ENCODE assay signal across 8 mouse cellular contexts in genomic region chr16:90831676-90832075, GRCm38 (mm10). TPM values are rescaled to one million over a fixed set of nuclear protein-coding genes. Genes with fewer than 3 reads are reported as not detected.
A peak's percentile ranks its signal among the peaks of the same experiment; 100 is the strongest.
DNase-seq lines count a peak whose midpoint lies in the region; ATAC-seq lines count a peak whose summit lies in the region.

No protein-coding gene starts in this region.

- no peak for ATAC-seq in intestine, embryonic 14.5 days (replicated peaks; ENCODE audit: low FRiP score, low TSS enrichment, low read depth)
- no peak for ATAC-seq in intestine, embryonic 16.5 days
- no peak for ATAC-seq in embryonic facial prominence, embryonic 11.5 days (replicated peaks; ENCODE audit: insufficient number of reproducible peaks, low FRiP score, low TSS enrichment, low read depth)
- no peak for ATAC-seq in hindbrain, embryonic 12.5 days (ENCODE audit: low FRiP score)
- no peak for ATAC-seq in midbrain, embryonic 12.5 days (ENCODE audit: low FRiP score, low read depth)

- H3K27ac ChIP-seq in intestine, embryonic 14.5 days (ENCODE audit: low read depth) = no peak overlapping the region
- no peak overlapping the region for H3K27ac ChIP-seq in intestine, embryonic 16.5 days (ENCODE audit: low read length)
- H3K27ac ChIP-seq in embryonic facial prominence, embryonic 11.5 days (replicated peaks; ENCODE audit: low read depth, low read length) = no peak overlapping the region
- no peak overlapping the region for H3K27ac ChIP-seq in hindbrain, embryonic 12.5 days
- no peak overlapping the region for H3K27ac ChIP-seq in midbrain, embryonic 12.5 days (replicated peaks)

- no peaks in the 10 kb centered on the region for H3K9me3 ChIP-seq in intestine, embryonic 14.5 days (ENCODE audit: control insufficient read depth, low read length)
- no peaks in the 10 kb centered on the region for H3K9me3 ChIP-seq in intestine, embryonic 16.5 days (ENCODE audit: control insufficient read depth, low read length)
- H3K9me3 ChIP-seq in embryonic facial prominence, embryonic 11.5 days (replicated peaks; ENCODE audit: control insufficient read depth, low read length) = no peaks in the 10 kb centered on the region
- no peaks in the 10 kb centered on the region for H3K9me3 ChIP-seq in hindbrain, embryonic 12.5 days (replicated peaks)
- H3K9me3 ChIP-seq in midbrain, embryonic 12.5 days = no peaks in the 10 kb centered on the region

- DNase-seq in intestine, embryonic 14.5 days (ENCODE audit: low spot score) = no peak
- no peak for DNase-seq in embryonic facial prominence, embryonic 11.5 days (ENCODE audit: low spot score)
- DNase-seq in adrenal gland, postnatal 25 days = no peak
- DNase-seq in ovary, postnatal 10 days (ENCODE audit: low spot score) = no peak
- DNase-seq in right cerebral cortex, adult 18-20 months = no peak

- WGBS in intestine, embryonic 14.5 days = 24% methylated on average over 15 of the region's 15 CpGs
- 22% methylated on average over 15 of the region's 15 CpGs for WGBS in intestine, embryonic 16.5 days
- 19% methylated on average over 15 of the region's 15 CpGs for WGBS in embryonic facial prominence, embryonic 11.5 days
- 18% methylated on average over 15 of the region's 15 CpGs for WGBS in hindbrain, embryonic 12.5 days
- WGBS in midbrain, embryonic 12.5 days = 29% methylated on average over 15 of the region's 15 CpGs

- H3K4me3 ChIP-seq in intestine, embryonic 14.5 days (ENCODE audit: low read depth, low read length) = no peak overlapping the region
- no peak overlapping the region for H3K4me3 ChIP-seq in intestine, embryonic 16.5 days (ENCODE audit: low read length)
- H3K4me3 ChIP-seq in embryonic facial prominence, embryonic 11.5 days (ENCODE audit: low read depth, low read length) = peak overlapping the region; percentile 50; the same call in 1 of the 2 replicates
- peak overlapping the region; percentile 55 for H3K4me3 ChIP-seq in hindbrain, embryonic 12.5 days
- peak overlapping the region; percentile 47 for H3K4me3 ChIP-seq in midbrain, embryonic 12.5 days

- H3K27me3 ChIP-seq in intestine, embryonic 14.5 days (replicated peaks; ENCODE audit: control insufficient read depth, insufficient read depth, low read length) = peaks cover 48% of the 10 kb centered on the region
- peaks cover 34% of the 10 kb centered on the region for H3K27me3 ChIP-seq in intestine, embryonic 16.5 days (replicated peaks; ENCODE audit: control insufficient read depth, insufficient read depth, low read length)
- H3K27me3 ChIP-seq in embryonic facial prominence, embryonic 11.5 days (ENCODE audit: control insufficient read depth, insufficient read depth, low read length) = peaks cover 29% of the 10 kb centered on the region
- H3K27me3 ChIP-seq in hindbrain, embryonic 12.5 days = peaks cover 51% of the 10 kb centered on the region
- peaks cover 72% of the 10 kb centered on the region for H3K27me3 ChIP-seq in midbrain, embryonic 12.5 days

- H3K4me2 ChIP-seq in intestine, embryonic 14.5 days (ENCODE audit: low read length) = peak overlapping the region; percentile 95
- no peak overlapping the region; the same call in 1 of the 2 replicates for H3K4me2 ChIP-seq in intestine, embryonic 16.5 days (ENCODE audit: low read depth, low read length)
- H3K4me2 ChIP-seq in embryonic facial prominence, embryonic 11.5 days (ENCODE audit: low read depth, low read length) = no peak overlapping the region
- peak overlapping the region; percentile 98 for H3K4me2 ChIP-seq in hindbrain, embryonic 12.5 days (replicated peaks)
- peak overlapping the region; percentile 87 for H3K4me2 ChIP-seq in midbrain, embryonic 12.5 days (replicated peaks)

- peaks cover 20% of the 10 kb centered on the region for H3K4me1 ChIP-seq in intestine, embryonic 14.5 days (replicated peaks; ENCODE audit: control insufficient read depth, insufficient read depth, low read length)
- peaks cover 15% of the 10 kb centered on the region for H3K4me1 ChIP-seq in intestine, embryonic 16.5 days (ENCODE audit: control insufficient read depth, insufficient read depth, low read length)
- peaks cover 5% of the 10 kb centered on the region; the same call in 1 of the 2 replicates for H3K4me1 ChIP-seq in embryonic facial prominence, embryonic 11.5 days (ENCODE audit: control insufficient read depth, insufficient read depth, low read length)
- H3K4me1 ChIP-seq in hindbrain, embryonic 12.5 days = peaks cover 36% of the 10 kb centered on the region
- H3K4me1 ChIP-seq in midbrain, embryonic 12.5 days = peaks cover 34% of the 10 kb centered on the region

- H3K36me3 ChIP-seq in intestine, embryonic 14.5 days (ENCODE audit: control insufficient read depth, insufficient read depth, low read length) = no peaks in the 10 kb centered on the region
- H3K36me3 ChIP-seq in intestine, embryonic 16.5 days (ENCODE audit: control insufficient read depth, insufficient read depth, low read length) = no peaks in the 10 kb centered on the region
- H3K36me3 ChIP-seq in embryonic facial prominence, embryonic 11.5 days (replicated peaks; ENCODE audit: control insufficient read depth, insufficient read depth, low read depth, low read length) = no peaks in the 10 kb centered on the region
- H3K36me3 ChIP-seq in hindbrain, embryonic 12.5 days = no peaks in the 10 kb centered on the region
- no peaks in the 10 kb centered on the region for H3K36me3 ChIP-seq in midbrain, embryonic 12.5 days

- H3K9ac ChIP-seq in intestine, embryonic 14.5 days (ENCODE audit: low read length) = no peak overlapping the region
- no peak overlapping the region for H3K9ac ChIP-seq in intestine, embryonic 16.5 days (ENCODE audit: low read depth, low read length)
- no peak overlapping the region for H3K9ac ChIP-seq in embryonic facial prominence, embryonic 11.5 days (replicated peaks; ENCODE audit: low read length)
- H3K9ac ChIP-seq in hindbrain, embryonic 12.5 days = no peak overlapping the region
- no peak overlapping the region for H3K9ac ChIP-seq in midbrain, embryonic 12.5 days (replicated peaks)

RNA-seq across cellular contexts. Expression of gene Eva1c, which starts 5.2 kb away (rescaled TPM):
- polyA plus RNA-seq in intestine, embryonic 14.5 days (2014; fragmentation: Nextera tagmentation; extraction: Ambion mirVana) = 0.62 and 0.74 TPM in 2 replicates
- 0.61 and 0.70 TPM in 2 replicates for polyA plus RNA-seq in intestine, embryonic 16.5 days (2015; fragmentation: Nextera tagmentation; extraction: Ambion mirVana)
- polyA plus RNA-seq in embryonic facial prominence, embryonic 11.5 days (2014; fragmentation: Nextera tagmentation; extraction: Ambion mirVana) = 0.52 and 1.1 TPM in 2 replicates
- 2.7 and 3.6 TPM in 2 replicates for polyA plus RNA-seq in hindbrain, embryonic 12.5 days (2016; fragmentation: Nextera tagmentation; extraction: Ambion mirVana)
- 1.6 and 3.3 TPM in 2 replicates for polyA plus RNA-seq in midbrain, embryonic 12.5 days (2016; fragmentation: Nextera tagmentation; extraction: Ambion mirVana)
- 3.1 and 4.1 TPM in 2 replicates for total RNA-seq in adrenal gland, postnatal 25 days (2021)

RNA-seq across cellular contexts. Expression of gene Urb1, which starts 21.5 kb away (rescaled TPM):
- 12.4 and 12.7 TPM in 2 replicates for polyA plus RNA-seq in intestine, embryonic 14.5 days (2014; fragmentation: Nextera tagmentation; extraction: Ambion mirVana)
- polyA plus RNA-seq in intestine, embryonic 16.5 days (2015; fragmentation: Nextera tagmentation; extraction: Ambion mirVana) = 5.6 and 6.2 TPM in 2 replicates
- polyA plus RNA-seq in embryonic facial prominence, embryonic 11.5 days (2014; fragmentation: Nextera tagmentation; extraction: Ambion mirVana) = 13.1 and 15.4 TPM in 2 replicates
- 12.6 and 13.8 TPM in 2 replicates for polyA plus RNA-seq in hindbrain, embryonic 12.5 days (2016; fragmentation: Nextera tagmentation; extraction: Ambion mirVana)
- polyA plus RNA-seq in midbrain, embryonic 12.5 days (2016; fragmentation: Nextera tagmentation; extraction: Ambion mirVana) = 12.1 and 13.8 TPM in 2 replicates
- total RNA-seq in adrenal gland, postnatal 25 days (2021) = 14.3 and 17.2 TPM in 2 replicates

Comparison
In these comparisons a context has a peak if more than half of its experiments do, and no peak if none do; other contexts are left out.
1. H3K4me2 ChIP-seq: peak in intestine, embryonic 14.5 days (single experiment), hindbrain, embryonic 12.5 days (single experiment) and midbrain, embryonic 12.5 days (single experiment); none in intestine, embryonic 16.5 days (single experiment) and embryonic facial prominence, embryonic 11.5 days (single experiment).
2. H3K4me3 ChIP-seq: peak in embryonic facial prominence, embryonic 11.5 days (single experiment), hindbrain, embryonic 12.5 days (single experiment) and midbrain, embryonic 12.5 days (single experiment); none in intestine, embryonic 14.5 days (single experiment) and intestine, embryonic 16.5 days (single experiment).